Mouse (Mus musculus): ENCODE data around the gene Srpk2. TPM values are rescaled to one million over a fixed set of nuclear protein-coding genes. Genes with fewer than 3 reads are reported as not detected.
"Not testable (repeated sequence)": the region's sequence is repeated elsewhere in the genome, so short reads cannot be mapped to it uniquely, and the experiment has no call there.

Srpk2 gene
- 2.2 and 3.1 TPM in 2 replicates for polyA plus RNA-seq (2012; rRNA removed)

DNA sequence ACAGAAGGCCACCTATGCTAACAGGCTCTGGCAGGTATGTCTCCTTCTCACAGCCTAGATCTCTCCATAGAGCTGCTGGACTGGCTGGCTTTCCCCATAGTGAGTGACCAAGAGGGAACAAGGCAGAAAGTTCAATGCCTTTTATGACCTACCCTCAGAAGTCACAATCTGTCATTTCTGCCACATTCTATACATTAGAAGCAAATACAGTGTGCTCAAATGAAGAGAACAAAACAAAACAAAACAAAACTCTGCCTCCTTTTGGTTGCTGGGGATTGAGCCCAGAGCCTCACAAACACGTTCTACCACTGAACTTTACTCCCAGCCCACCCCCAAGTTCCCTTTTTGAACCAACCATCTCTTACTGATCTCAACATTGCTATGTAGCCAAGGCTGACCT is at the start of gene Srpk2:
Gene Srpk2, minus strand, starts transcription at position 101 of the 400 bp plus-strand sequence.
- WGBS = 54% methylated on average over 1 of the region's 1 CpGs
- DNase-seq (ENCODE audit: low read depth, low spot score) = no peak

GRCm38 (mm10) chr5:23721956-23722355 is 37.5 kb upstream of the Srpk2 start:
- WGBS = 98% methylated on average over 2 of the region's 2 CpGs
- no peak for DNase-seq (ENCODE audit: low read depth, low spot score)

DNA sequence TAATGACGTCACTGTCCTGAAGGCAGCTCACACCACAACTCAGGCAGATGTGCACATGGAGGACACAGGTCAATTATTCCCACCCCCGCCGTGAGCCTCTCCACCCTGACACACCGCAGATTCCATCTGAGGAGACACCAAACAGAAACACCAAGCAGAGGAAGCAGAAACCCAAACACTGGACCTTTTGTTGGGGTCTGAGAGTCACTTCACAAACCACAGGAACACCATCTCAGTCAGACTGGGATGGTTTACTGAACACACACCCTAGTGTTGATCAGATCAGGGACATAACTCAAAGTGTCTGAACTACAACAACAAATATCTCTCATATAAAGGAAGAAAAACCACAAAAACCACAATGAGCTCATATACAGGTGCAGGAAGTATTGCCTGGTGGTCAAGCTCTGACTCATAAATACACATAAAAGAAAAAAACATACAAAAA is 34.5 kb upstream of the Srpk2 start:
- WGBS = 65% methylated on average over 4 of the region's 4 CpGs
- DNase-seq (ENCODE audit: low read depth, low spot score) = no peak

DNA sequence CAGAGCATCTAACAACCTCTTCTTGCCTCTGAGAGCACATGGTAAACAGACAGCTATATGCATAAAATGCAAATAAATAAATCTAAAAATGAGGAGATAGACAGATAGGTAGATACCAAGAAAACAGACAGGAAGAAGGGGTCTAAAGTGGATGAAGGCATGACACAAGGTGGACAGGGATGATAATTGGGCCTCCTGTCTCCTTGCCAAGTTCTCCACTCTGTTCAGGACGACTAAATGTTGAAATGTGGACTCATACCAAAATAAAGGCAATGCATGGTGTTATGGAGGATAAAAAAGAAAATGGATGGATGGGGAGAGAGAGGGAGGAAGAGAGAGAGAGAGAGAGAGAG is 33.7 kb upstream of the Srpk2 start:
- no peak for DNase-seq (ENCODE audit: low read depth, low spot score)
- WGBS = 64% methylated on average over 1 of the region's 1 CpGs

GRCm38 (mm10) chr5:23717469-23718181 is 33.2 kb upstream of the Srpk2 start:
- 73% methylated on average over 3 of the region's 3 CpGs for WGBS
- no peak for DNase-seq (ENCODE audit: low read depth, low spot score)

DNA sequence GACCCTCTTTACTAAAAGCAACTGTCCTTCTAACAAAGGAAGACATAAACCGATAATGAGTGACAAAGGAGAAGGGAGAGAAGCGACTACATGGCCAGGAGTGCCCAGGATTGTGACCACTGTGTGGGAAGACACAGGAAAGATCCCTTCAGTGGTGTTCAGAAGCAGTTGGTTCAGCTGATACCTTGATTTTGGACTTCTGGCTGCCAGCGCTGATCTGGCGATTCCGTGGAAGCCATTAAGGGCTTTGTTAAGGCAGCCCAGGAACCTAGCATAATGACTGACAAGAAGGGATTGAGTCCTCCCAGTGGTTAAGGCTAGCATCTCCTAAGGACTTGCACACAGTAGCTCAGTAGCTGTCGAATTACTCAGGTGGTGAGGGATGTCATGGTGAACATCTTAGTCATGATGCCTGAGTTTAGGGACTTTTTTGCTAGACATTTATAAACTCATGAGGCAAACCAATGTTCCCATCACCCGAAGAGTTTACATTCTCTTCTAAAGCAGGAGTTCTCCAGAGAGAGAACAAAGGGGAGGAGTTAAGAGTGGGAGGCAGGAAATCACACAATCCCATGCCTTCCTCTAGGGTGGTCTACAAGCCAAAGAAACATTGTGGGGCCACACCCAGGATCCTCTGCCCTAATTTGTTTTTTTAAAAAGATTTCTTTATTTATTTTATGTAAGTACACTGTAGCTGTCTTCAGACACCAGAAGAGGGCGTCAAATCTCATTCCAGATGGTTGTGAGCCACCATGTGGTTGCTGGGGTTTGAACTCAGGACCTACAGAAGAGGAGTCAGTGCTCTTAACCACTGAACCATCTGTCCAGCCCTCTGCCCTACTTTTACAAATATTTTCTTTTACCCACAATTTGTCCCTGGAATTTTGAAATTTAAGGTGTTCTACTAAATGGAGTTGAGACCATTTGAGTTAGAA is 29.3 kb upstream of the Srpk2 start:
- no peak for DNase-seq (ENCODE audit: low read depth, low spot score)
- 87% methylated on average over 8 of the region's 8 CpGs for WGBS

GRCm38 (mm10) chr5:23712130-23713001 is 27.9 kb upstream of the Srpk2 start:
- peak; percentile 6 for DNase-seq (ENCODE audit: low read depth, low spot score)
- 2% methylated on average over 60 of the region's 60 CpGs for WGBS

- DNase-seq (ENCODE audit: low read depth, low spot score) = peak; percentile 6
- 15% methylated on average over 6 of the region's 6 CpGs for WGBS
Measured at GRCm38 (mm10) chr5:23711671-23712129, 27.3 kb upstream of the Srpk2 start.

DNA sequence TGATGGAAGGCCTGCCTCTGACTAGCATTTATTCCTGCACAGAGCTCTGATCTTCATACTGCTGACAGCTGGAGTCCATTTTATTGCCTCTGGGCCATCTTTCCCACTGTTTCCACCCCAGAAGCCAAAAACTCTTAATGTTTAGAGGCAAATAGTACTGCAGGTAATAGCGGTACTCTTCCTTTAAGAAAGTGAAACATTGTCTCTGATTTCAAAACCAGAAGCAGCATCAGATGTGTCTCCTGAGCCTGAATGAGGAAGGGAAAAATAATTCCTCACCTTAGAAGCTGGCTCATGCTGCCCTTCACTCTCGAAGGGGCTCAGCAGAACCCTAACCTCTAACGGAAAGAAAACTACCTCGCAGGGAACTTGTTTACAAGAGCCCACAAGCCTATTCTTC is 26.8 kb upstream of the Srpk2 start:
- DNase-seq (ENCODE audit: low read depth, low spot score) = no peak
- 94% methylated on average over 4 of the region's 4 CpGs for WGBS

GRCm38 (mm10) chr5:23709661-23710060 is 25.2 kb upstream of the Srpk2 start:
- WGBS = 100% methylated on average over 1 of the region's 1 CpGs

DNA sequence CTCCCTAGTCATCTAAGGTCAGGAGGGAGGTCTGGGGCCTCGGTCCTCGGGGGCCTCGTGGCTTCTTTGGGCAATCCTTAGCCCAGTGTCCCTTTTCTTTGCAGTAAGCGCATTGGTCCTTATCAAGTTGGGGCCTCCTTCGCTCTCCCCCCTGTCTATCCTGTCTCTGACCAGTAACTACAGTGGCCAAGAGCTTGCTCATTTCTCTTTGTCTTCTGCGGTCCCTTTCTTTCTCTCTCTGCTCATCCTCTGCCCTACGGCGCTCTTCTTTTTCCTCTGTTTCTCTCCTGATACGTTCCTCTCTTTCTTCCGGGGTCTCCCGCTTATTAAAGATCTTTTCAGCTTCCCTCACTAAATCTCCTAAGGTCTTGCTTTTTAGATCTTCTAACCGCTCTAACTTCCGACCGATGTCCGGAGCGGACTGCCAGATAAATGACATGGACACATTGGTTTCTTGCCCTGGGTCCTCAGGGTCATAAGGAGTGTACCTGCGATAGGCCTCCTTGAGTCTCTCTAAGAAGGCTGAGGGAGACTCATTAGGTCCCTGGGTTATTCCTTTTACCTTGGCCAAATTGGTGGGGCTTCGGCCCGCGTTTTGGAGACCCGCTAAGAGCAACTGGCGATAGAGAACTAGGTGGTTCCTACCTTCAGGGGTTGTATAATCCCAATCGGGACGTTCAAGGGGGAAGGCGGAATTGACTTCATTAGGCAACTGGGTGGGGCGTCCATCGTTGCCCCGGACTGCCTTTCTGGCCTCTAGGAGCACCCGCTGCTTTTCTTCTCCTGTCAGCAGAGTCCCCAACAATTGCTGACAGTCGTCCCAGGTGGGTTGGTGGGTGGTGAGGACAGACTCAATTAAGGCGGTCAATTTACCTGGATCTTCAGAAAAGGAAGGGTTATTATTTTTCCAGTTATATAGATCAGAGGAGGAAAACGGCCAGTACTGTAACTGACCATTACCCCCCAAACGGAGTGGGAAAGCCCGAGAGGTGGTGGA is 22.5 kb upstream of the Srpk2 start:
- DNase-seq (ENCODE audit: low read depth, low spot score) = not testable (repeated sequence)
- WGBS = 98% methylated on average over 34 of the region's 34 CpGs

More at GRCm38 (mm10) chr5:23709661-23710060, 25.2 kb upstream of the Srpk2 start:
- no peak for DNase-seq (ENCODE audit: low read depth, low spot score)

DNA sequence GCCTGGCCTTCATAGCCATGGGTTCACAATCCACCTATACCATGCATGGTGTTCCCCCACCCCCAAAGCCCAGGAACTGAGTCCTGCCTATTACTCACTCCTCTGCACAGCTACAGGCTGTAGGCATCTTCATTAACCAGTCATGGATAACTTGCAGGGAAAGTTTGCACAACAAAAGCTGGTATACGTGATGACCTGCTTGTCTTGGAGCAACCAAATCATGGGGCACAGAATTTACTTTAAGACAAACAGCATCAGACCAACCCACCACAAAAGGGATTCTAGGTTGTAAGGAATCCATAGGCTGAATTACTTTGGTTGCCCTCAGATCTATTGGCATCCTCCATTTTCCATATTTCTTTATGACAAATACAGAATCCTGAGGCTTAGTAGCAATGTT is 13.0 kb upstream of the Srpk2 start:
- DNase-seq (ENCODE audit: low read depth, low spot score) = no peak

DNA sequence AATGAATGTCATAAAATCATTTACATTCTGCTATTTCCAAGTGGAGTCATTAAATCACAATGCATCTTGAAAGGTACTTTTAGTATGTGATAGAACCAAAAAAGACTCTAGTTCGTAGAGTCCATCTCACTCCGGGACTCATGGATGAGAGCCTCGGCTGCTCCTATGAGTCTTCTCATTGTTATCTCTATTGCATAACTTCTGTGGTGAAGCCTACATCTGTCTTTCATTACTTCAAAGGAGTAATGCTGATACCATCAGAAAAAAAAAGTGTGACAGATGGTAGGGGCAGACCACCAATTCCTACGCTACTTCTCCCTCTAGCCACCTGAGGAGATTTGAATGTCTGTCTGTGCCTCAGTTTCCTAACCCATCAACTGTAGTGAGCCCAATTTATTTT is 986 bp downstream of the Srpk2 start:
- 86% methylated on average over 4 of the region's 4 CpGs for WGBS
- DNase-seq (ENCODE audit: low read depth, low spot score) = no peak

More for the DNA sequence above, 13.0 kb upstream of the Srpk2 start:
- WGBS = 100% methylated on average over 1 of the region's 1 CpGs

DNA sequence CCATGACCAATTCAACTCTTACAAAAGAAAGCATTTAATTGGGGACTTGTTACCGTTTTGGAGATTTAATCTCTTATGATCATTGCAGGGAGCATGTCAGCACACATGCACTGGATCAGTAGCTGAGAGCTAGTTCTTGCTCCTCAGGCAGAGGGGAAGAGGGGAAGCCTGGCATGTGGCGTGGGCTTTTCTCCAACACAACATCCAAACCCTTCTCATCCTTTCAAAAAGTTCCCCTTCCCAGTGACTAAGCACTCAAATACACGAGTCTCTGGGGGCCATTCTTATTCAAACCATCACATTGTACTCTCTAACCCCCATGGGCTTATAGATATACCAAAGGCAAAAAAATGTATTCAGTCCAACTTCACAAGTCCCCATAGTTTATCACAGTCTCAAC is 5.4 kb downstream of the Srpk2 start:
- 59% methylated on average over 3 of the region's 3 CpGs for WGBS
- DNase-seq (ENCODE audit: low read depth, low spot score) = no peak

GRCm38 (mm10) chr5:23677883-23678282 is 6.5 kb downstream of the Srpk2 start:
- 90% methylated on average over 5 of the region's 5 CpGs for WGBS
- DNase-seq (ENCODE audit: low read depth, low spot score) = no peak

DNA sequence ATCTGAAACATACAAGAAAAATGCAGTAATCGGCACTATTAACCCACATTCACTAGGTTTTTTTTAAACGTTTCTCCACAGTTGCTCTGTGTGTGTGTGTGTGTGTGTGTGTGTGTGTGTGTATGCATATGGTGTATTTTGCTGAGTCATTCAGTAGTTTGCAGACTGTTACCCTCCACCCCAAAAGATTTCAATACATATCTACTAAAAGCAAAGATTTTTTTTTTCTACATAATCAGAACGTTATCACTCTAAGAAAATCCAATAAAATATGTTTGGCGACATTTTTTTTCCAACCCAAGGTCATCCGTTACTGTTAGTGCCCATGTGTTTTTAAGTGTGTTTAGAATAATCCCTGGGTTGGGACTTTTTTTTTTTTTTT is 7.4 kb downstream of the Srpk2 start:
- WGBS = 90% methylated on average over 5 of the region's 5 CpGs
- DNase-seq (ENCODE audit: low read depth, low spot score) = no peak

DNA sequence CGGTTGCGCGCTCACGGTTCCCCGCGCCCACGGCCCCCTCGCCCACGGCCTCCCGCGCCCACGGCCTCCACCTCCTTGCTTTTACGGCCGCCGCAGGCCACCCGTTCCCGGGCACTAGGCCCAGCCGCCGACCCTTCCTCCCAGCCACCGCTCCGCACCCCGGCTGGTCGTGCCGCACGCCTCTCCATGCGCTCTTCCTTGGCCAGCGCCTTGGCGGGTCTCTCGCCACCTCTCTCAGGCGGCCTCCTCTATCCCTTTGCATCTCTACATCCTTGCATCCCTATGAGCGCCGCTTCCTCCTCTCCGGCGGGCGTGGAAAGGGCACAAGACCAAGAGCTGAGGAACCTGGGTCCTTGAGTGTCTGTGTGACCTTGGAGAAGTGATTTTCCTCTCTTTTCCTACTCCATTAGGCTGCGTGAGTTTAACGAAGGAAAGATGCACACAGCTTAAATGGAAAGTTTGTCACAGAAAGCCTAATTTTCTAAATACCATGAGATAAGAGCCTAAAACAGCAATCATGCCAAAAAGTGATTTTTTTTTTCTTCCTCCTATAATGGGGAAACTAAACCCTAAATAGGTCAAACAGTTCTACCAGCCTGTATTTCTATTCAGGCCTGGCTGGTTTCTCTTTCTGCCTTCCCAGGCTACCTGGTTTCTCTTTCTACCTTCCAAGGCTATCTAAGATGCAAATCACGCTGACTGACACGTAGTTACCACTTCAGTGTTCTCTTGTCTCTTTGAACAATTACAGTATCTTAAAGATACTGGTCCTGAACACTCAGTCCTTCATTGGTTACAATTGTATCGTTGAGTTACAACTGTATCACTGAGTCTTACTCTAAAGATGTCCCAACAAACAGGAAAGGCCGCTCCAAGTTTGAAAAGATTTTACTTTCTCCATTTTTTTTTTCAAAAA is 8.0 kb downstream of the Srpk2 start:
- WGBS = 12% methylated on average over 41 of the region's 41 CpGs
- DNase-seq (ENCODE audit: low read depth, low spot score) = no peak
